Mouse (Mus musculus): ENCODE results near the gene Slc36a4.

Gene Slc36a4

DNA sequence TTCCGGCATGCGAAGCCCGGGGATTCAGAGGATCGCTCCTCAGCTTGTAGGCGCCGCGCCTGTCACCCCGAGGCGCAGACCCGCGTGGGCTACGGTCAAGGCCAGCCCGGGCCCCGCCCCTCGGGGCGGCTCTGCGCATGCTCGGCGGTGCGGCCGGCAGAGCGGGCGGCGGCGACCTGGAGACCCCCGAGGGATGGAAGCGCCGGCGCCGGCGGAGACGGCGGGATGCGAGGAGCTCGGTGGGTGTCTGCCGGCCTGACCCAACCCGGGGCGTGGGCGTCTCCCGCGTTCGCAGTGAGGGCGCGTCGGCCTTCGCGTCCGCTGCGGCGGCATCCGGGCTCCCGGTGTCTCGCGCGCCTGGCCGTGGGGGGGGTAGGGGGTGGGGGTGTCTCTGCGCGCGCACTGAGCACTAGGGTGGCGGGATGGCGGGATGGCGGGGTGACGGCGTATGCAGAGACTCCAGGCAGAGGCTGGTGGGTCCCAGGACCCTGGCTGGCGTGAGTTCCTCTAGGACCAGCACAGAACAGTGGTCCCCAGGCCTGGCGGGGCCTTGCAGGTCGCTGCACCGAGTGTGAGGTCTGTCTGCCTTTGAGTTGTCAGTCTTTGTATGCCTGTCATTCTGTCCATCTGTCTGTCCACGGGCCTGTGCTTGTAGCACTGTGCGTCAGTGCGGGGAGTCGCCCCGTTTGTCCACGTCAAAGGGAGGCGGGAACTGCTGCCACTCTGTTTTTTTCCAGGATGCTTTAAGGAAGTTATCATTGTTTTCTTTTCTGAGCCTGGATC is at the start of gene Slc36a4:
TSS of gene Slc36a4 (plus strand) at position 140 of the 783 bp plus-strand sequence.
- DNase-seq, result peak; percentile 83 to 86

DNA sequence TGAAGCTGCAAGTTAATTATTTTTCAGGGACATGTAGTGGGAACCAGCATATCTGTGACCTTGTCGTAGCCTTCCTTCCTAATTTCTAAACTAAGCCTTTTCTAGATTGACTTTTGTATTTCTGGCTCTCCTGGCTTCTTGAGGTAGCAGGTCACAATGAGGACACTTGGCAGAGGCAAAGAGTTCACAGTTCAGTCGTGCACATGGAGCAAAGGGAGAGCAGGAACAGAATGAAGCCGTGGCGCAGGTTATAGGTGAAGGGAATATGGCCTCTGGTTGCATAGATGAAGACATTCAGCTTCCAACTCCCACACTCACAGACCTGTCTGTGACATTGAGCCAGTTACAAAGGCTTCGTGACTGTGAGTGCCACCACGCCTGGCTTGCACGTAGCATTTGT is 44.9 kb upstream of the Slc36a4 start:
- DNase-seq, result no peak

- DNase-seq, result no peak
Measured at GRCm38 (mm10) chr9:15669452-15669851, 40.1 kb upstream of the Slc36a4 start.

DNA sequence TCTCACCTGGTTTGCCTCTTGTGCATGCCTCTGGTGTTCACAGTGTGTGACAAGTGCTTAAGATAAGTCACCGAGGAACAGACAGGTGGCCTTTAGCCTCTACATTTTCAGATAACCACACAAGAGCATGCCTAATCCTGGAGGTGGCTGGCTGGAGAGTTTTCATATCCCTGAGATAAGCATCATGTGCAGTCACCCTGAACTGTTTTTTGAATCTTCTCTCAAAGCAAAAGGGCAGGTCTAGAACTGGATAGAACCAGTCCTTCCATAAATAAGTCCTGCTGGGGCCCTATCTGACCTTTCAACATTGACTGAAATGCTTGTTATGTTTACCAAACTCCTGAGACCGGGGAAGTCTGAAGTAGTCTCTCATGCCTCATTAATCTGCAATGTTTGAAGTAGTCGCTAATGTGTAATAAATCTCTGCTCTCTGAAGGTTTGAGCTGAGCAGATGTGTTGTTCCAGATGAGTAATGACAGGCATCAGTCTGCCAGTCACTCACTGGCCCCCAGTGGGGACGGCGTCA is 39.5 kb upstream of the Slc36a4 start:
- DNase-seq, result peak; percentile 9 to 32

GRCm38 (mm10) chr9:15672251-15672650 is 37.3 kb upstream of the Slc36a4 start:
- DNase-seq, result no peak

- DNase-seq, result peak; percentile 74 to 83
Measured at GRCm38 (mm10) chr9:15681855-15682466, 27.6 kb upstream of the Slc36a4 start.

GRCm38 (mm10) chr9:15685215-15685614 is 24.3 kb upstream of the Slc36a4 start:
- DNase-seq, result peak; percentile 36 to 72

GRCm38 (mm10) chr9:15687358-15687757 is 22.2 kb upstream of the Slc36a4 start:
- no peak for DNase-seq

GRCm38 (mm10) chr9:15693847-15694246 is 15.7 kb upstream of the Slc36a4 start:
- DNase-seq, result no peak

DNA sequence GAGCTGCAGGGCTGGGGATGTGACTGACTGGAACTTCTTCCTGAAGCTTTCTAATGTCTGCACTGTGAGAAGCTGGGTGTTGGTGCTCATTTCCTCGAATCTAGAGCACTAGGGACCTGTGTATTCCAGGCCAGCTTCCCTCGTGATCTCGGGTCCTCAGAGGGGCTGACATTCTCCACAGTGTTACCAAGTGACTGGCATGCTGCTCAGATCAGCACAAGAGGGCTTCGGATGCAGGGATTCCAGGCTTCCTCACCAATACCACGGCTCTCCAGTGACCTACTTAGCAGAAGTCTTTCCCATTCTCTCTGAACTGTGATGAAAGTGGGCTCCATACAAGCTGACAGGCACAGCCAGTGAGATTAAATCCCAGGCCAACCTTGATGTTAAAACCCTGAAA is 14.5 kb upstream of the Slc36a4 start:
- DNase-seq, result no peak

- no peak for DNase-seq
Measured at GRCm38 (mm10) chr9:15705706-15706105, 3.8 kb upstream of the Slc36a4 start.

DNA sequence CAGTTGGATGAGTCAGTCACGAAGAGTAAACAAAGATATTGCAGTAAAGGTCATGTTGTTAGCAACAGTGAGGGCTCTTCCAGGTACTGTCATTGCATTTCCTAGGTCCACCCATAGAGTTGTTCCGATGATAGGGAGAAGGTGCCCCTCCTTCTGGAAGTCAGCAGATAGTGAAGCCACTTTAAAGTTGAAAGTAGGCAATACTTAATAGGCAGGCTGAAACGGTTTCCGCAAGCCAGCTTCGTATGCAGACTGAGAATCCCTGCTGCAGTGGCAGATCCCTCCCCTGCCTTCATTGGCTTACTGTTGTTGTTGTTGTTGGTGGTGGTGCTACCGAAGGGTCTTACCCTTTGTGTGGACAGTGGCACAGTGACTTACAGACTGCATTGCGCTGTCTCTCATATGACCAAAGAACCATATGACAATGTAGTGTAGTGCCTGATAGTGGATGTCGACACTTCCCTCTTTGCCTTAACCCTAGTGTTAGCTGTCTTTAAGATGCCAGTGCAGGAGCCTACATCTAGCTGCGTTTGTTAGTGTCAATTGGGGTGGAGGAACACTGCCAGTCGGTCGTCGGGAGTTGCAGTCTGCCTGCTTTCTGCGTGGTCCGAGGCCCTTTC is 449 bp upstream of the Slc36a4 start:
- peak in 1 of 2 experiments; percentile 12 for DNase-seq

DNA sequence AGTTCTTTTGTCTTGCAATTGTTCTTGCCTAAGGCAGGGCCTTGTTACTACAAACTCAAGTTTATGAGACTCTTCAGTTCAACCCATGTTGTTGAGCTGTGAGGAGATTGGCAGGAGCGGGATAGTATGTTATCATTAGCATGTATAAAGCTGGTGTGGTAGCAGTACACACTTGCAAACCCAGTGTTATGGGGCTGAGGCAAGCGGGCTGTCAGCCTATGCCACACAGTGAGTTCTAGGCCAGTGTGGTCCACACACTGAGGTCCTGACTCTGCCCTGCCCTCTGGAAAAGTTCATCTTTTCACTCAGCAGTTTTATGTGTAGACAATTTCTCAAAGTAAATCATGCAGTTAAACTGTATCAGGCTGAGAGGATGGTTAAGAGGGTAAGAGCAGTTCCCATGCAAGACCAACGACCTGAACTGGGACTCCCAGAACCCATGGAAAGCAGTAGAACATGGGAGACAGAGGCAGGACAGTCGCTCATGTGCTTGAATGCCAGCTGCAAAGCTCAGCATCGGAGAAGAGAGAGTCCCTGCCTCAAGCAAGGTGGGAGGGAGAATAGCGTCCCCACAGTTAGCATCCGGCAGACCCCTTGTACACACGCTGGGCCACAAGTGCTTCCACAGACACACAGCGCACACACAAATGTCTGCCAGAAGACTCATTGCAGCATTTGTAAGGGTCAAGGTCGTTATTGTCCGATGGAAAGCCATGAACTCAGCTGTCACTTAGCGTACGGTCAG is 1.5 kb downstream of the Slc36a4 start:
- DNase-seq, result no peak

DNA sequence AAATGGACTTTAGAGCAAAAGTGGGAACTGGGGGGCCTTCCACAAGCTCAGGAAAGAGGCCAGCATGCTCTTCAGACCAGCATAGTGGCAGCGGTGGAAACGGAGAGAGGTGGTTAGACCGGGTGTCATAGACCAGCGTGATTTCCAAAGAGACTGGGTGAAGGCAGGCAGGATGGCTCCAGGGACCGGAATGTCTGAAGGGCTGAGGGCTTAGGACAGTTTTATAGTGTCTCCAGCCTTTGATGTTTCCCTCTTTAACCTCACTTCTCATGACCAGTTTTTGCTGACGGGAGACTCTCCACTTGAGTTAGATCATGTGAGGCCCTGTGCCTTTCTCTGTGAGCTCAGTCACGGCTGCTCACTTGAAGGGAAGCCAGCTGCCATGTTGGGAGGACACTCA is 2.1 kb downstream of the Slc36a4 start:
- DNase-seq, result no peak

- DNase-seq, result no peak
Measured at GRCm38 (mm10) chr9:15714792-15715191, 5.3 kb downstream of the Slc36a4 start.

DNA sequence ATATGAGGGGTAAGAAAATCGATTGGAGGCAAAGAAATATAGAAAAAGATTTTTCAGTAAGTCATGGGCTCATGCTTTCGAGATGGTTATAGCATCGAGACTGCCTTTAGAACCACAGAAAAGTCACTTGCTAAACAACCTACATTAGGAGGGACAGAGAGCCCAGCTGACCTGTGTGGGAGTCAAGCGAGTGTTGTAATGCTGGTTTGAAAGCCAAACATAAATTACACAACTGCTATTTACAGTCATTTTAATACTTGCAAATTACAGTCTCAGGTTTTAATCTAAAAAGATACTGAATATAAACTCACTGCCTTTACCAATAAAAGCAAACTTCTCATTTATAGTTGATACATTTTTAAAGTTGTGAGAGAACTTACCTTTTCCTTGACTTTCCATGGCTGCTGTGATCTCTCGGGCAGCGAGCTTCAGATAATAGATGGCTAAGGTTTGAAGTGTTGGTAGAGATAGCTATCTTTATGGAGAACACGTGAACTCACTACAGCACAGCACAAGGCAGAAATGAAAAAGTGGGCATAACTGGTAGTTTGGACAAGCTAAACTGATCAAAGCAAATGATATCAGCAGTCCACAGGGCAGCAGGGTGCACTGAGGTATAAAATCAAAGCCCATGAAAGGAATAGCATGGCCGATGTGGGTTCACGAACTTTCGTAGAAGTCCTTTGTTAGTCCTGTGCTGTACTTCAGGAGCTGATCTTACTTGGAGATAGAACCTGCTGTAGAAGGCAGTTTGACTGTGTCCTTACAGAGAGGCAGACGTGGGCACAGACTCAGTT is 5.9 kb downstream of the Slc36a4 start:
- DNase-seq, result peak; percentile 24 to 27

DNA sequence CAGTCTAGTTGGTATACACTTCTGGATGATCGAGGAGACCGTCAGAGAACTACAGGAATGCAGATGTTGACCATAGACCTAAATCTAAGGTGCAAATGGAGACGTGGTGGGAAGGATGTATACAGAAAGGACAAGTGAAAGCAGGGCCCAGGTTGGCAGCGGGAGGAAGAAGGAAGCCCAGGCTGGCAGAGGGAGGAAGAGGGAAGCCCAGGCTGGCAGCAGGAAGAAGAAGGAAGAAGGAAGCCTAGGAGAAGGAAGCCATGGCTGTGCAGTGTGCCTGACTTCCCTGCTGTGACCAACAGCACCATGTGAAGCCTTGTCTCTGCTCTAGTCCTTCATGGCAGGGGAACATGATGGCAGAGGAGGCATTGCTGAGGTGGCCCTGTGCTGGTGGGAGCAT is 7.8 kb downstream of the Slc36a4 start:
- no peak for DNase-seq

GRCm38 (mm10) chr9:15718295-15718694 is 8.8 kb downstream of the Slc36a4 start:
- no peak for DNase-seq

DNA sequence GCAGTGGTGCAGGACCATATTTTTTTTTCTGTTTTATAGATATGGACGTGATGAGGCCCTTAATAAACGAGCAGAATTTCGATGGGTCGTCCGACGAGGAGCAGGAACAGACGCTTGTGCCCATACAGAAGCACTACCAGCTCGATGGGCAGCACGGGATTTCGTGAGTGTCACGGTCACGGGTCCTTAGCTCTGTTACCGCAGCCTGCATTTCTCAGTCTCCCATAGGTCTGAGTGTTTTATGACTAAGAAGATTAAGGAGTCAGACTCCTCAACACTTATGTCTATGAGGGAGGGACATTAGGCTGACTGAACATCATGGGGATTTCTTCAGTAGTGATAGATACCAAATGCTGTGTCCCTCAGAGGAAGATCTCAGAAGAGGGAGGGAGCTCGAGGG is 10.1 kb downstream of the Slc36a4 start:
- no peak for DNase-seq

DNA sequence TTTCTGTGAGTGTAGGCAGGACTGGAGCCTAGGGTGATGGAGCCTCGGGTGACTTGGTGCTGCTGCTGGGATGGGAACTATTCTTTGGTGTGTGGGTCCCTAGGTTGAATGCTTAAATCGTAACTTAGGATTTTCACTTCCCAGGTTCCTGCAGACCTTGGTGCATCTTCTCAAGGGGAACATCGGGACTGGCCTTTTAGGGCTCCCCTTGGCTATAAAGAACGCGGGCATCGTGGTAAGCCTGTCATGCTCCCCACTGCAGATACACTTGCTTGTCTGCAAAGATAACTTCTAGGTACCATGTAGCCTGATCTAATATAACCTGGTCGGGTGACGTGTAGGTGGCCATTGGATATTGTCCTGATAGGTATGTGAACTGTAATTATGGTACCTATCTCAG is 11.0 kb downstream of the Slc36a4 start:
- no peak for DNase-seq

DNA sequence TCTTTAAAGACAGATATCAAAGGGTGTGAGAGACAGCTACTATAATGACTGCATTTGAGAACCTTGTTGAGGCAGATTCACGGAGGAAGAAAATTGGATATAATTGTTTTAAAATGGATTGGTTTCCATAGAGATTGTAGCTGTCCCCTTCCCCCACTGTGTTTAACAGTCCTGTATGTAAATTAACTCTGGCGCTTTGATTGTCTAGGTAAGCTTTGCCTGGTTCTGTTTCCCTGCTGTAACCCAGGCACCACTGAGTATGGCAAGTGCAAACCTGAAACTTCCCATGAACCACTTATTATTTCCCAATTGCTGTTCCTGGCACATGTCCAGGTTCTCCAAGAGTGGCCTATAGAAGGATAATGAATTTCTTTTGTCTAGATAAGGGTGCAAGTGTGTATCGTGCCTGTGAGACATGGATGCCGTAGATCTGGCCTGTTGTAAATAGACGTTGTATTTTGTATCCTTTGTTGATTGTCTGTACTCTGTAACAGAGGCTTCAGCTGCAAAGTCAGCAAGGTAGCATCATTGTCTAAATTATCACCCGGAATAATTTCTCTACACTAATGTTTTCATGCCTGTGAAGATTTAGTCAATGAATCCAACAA is 11.8 kb downstream of the Slc36a4 start:
- peak in 1 of 2 experiments; percentile 40 for DNase-seq

DNA sequence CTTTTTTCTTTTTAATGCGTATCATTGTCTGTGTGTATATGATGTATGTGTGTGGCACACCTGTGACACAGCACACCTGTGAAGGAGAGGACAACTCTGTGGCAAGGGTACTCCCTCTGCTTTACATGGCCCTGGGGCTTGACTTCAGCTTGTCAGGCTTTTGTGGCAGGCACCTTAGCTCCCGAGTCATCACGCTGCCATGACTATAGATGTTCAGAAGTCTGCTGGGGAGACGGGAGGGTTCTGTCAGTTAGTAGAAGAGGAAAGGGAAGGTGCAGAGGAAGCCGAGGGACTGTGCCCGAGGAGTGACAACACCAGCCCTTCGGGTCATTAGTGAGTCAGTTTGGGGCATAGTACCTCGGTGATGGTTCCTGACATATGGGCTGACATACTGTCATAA is 13.0 kb downstream of the Slc36a4 start:
- DNase-seq, result no peak

Data from lung, adult 18-20 months (tissue).